Mouse (Mus musculus): ENCODE measurements at regions not wholly inside any gene's neighbourhood (a gene's known extent, or its start where the extent isn't known, plus 50 kb on each side); places are given as distances from the start of the nearest gene placed in this dataset.

DNA sequence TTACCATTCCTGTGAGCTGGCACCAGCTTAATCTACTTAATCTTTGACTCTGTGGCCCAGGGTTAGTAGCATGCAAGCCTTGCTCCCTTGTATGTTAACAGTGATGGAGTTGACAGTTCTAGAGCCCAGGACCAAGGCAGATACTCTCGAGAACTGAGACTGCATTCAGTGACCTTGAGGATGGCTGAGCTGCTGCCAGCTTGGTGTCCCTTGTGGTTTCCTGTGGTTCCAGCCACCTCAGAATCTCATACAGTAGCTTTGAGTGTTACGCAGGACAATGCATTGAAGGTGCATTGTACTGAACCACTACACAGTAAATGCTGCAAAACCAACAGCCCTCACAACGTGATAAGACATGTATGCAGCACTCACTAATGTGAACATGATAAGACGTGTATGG is 90.6 kb downstream of the Zfp706 start:
- H3K27ac ChIP-seq (ENCODE audit: control insufficient read depth, low read depth, low read length) = no peak overlapping the region
- H3K36me3 ChIP-seq (ENCODE audit: control insufficient read depth in 1 of 2, insufficient read depth in 2 of 2, low read length in 2 of 2) = no peaks in the 10 kb centered on the region
- H3K27me3 ChIP-seq (ENCODE audit: control insufficient read depth in 1 of 2, insufficient read depth in 2 of 2, low read length in 2 of 2) = no peaks in the 10 kb centered on the region
- TF ChIP-seq TBP (IDR thresholded peaks at IDR 0.05; ENCODE audit: low read depth, low read length) (no peak), GATA1 (IDR thresholded peaks at IDR 0.05; ENCODE audit: low read depth, low read length) (peak; percentile 43; the same call in 1 of the 2 replicates), CHD2 (IDR thresholded peaks at IDR 0.05; ENCODE audit: low read length) (no peak), JUND (IDR thresholded peaks at IDR 0.05; ENCODE audit: low read depth, low read length) (no peak)
- no peak overlapping the region for H3K9ac ChIP-seq (ENCODE audit: control insufficient read depth, low read depth, low read length, poor library complexity, severe bottlenecking)
- H3K9me3 ChIP-seq (replicated peaks; ENCODE audit: insufficient read depth, low read length) = no peaks in the 10 kb centered on the region
- DNase-seq (ENCODE audit: low read depth, low spot score) = no peak
- H3K79me2 ChIP-seq (ENCODE audit: control insufficient read depth, insufficient read depth, low read length, poor library complexity) = no peaks in the 10 kb centered on the region
- peaks cover 0 to 10% of the 10 kb centered on the region in 2 experiments; a peak in 2 of 4 replicates for H3K4me1 ChIP-seq (ENCODE audit: control insufficient read depth in 1 of 2, insufficient read depth in 2 of 2, low read length in 2 of 2)
- no peak overlapping the region for H3K4me3 ChIP-seq (ENCODE audit: control insufficient read depth in 1 of 2, insufficient read depth in 1 of 2, low read depth in 2 of 2, low read length in 2 of 2)

DNA sequence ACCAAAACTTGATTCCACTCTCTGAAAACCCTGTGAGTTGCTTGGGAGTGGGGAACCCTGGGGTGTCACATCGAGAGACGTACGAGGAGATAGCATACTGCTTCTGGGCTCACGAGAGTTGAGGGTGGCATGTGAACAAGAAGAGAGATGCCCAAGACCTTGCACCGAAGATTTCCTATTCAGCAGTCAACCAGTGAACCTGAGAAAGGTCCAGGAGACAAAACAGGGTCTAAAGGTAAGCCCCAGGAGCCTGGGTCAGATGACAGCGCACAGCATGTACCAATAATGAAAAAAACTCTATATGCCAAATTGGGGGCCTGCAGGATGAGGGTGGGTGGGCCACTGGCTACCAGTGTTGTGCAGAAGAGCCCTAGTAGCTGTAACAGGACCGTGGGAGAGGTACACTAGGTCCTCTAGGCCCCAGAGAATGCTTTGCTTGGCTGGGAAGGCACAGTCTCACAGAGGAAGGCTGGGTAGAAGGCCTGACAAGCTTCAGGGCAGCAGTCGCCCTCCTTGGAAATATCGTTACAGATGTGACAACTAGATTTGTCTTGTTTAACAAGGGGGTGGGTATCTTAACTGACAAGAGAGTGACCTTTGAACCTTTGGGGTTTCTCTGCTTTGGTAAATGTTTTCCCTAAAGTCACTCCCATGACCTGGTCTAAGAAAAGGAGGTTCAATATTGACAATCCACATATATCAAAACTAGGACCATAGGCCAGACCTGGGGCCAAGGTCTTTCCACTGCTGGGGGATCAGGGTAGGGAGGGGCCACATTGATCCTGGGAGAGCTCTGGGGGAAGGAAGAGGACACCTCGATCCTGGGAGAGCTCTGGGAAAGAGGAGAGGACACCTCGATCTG is 93.1 kb downstream of the Zfp706 start:
- TF ChIP-seq KAT2A (conservative IDR thresholded peaks at IDR 0.05; ENCODE audit: low read depth, low read length) (no peak), ZMIZ1 (IDR thresholded peaks at IDR 0.05; ENCODE audit: low read depth, low read length) (no peak), POLR2AphosphoS2 (IDR thresholded peaks at IDR 0.05; ENCODE audit: low read length) (no peak), USF2 (IDR thresholded peaks at IDR 0.05; ENCODE audit: borderline replicate concordance in 1 of 2, insufficient read depth in 1 of 2, low read depth in 1 of 2, low read length in 2 of 2) (no peak), ZKSCAN1 (IDR thresholded peaks at IDR 0.05; ENCODE audit: low read depth, low read length) (no peak), CHD1 (IDR thresholded peaks at IDR 0.05; ENCODE audit: low read depth, low read length) (no peak), BHLHE40 (IDR thresholded peaks at IDR 0.05; ENCODE audit: borderline replicate concordance, low read depth, low read length) (no peak), MXI1 (IDR thresholded peaks at IDR 0.05; ENCODE audit: low read depth, low read length) (no peak), TAL1 (IDR thresholded peaks at IDR 0.05; ENCODE audit: low read length) (no peak), USF1 (IDR thresholded peaks at IDR 0.05; ENCODE audit: low read depth, low read length) (no peak), RAD21 (IDR thresholded peaks at IDR 0.05; ENCODE audit: low read depth, low read length) (no peak), POLR2A (IDR thresholded peaks at IDR 0.05; ENCODE audit: control insufficient read depth in 1 of 2, insufficient read depth in 1 of 2, low read depth in 1 of 2, low read length in 2 of 2, poor library complexity in 1 of 2) (no peak), ETS1 (IDR thresholded peaks at IDR 0.05; ENCODE audit: low read depth, low read length) (no peak), JUND (IDR thresholded peaks at IDR 0.05; ENCODE audit: low read depth, low read length) (no peak), POLR2AphosphoS5 (IDR thresholded peaks at IDR 0.05; ENCODE audit: borderline replicate concordance, low read depth, low read length) (no peak), SMC3 (IDR thresholded peaks at IDR 0.05; ENCODE audit: low read depth, low read length) (no peak), TBP (IDR thresholded peaks at IDR 0.05; ENCODE audit: low read depth, low read length) (no peak), CHD2 (IDR thresholded peaks at IDR 0.05; ENCODE audit: low read length) (no peak)
- Histone ChIP-seq H3K27me3 (ENCODE audit: control insufficient read depth in 1 of 2, insufficient read depth in 2 of 2, low read length in 2 of 2) (no peaks in the 10 kb centered on the region), H3K4me3 (ENCODE audit: control insufficient read depth in 1 of 2, insufficient read depth in 1 of 2, low read depth in 2 of 2, low read length in 2 of 2) (no peak overlapping the region), H3K4me1 (ENCODE audit: control insufficient read depth in 1 of 2, insufficient read depth in 2 of 2, low read length in 2 of 2) (peaks cover 0 to 7% of the 10 kb centered on the region in 2 experiments; a peak in 2 of 4 replicates), H3K36me3 (ENCODE audit: control insufficient read depth in 1 of 2, insufficient read depth in 2 of 2, low read length in 2 of 2) (no peaks in the 10 kb centered on the region), H3K79me2 (ENCODE audit: control insufficient read depth, insufficient read depth, low read length, poor library complexity) (no peaks in the 10 kb centered on the region), H3K9ac (ENCODE audit: control insufficient read depth, low read depth, low read length, poor library complexity, severe bottlenecking) (no peak overlapping the region), H3K27ac (ENCODE audit: control insufficient read depth, low read depth, low read length) (no peak overlapping the region), H3K9me3 (replicated peaks; ENCODE audit: insufficient read depth, low read length) (no peaks in the 10 kb centered on the region)
- DNase-seq (ENCODE audit: low read depth, low spot score) = no peak

Measured in MEL (cell line).